Mouse (Mus musculus): ENCODE results near the gene Rab3c.
A peak's percentile ranks its signal among the peaks of the same experiment; 100 is the strongest.

The Rab3c gene

DNA sequence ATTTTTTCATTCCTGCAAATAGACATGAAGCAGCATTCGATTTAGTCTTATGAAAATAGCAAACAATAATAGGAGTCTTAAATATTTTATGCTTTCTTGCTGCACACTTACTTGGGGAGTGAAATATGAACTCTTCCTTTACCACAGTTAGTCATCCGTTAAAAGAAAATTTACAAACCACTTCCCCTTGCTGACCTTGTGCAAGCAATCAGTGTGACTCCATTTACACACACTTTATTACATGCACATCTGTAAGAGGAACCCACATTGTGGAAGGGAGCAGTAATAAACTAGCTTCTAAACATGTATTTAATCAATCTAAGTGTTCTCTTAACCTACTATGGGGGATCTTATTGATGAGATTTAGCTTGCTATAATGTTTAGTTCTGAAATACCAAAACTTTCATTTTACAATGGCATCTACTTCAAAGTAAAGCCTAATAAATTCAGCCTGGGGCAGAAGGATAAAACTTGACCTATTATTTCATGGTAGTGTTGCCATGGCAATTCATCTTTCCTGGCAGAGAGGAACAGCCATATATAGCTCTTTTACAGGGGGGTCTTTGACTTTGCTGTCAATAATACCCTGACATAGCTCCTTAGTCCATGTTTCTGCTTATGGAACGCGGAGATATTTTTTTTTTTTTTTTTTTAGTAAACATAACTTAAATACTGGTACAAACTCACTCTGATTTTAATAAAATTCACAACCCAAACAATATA is 95.7 kb downstream of the Rab3c start:
- no peak for DNase-seq

DNA sequence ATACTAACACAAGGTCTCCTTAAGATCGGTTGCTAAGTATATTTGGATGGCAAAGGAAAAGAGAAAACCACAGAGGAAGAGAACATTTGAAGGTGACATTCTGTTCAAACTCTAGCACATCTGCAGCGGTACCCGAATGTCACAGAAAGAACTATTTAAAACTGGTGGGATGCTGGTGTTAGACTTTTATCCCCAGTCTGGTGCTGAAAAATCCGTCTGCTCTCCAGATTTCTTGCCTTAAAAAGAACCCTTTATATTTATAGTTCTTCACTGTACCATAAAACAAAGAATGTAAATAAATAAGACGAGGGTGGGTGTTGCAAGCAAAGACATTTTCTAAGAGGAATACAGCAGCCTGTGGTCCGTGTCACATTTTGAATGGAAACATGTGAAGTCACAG is 105.1 kb downstream of the Rab3c start:
- DNase-seq, result no peak

DNA sequence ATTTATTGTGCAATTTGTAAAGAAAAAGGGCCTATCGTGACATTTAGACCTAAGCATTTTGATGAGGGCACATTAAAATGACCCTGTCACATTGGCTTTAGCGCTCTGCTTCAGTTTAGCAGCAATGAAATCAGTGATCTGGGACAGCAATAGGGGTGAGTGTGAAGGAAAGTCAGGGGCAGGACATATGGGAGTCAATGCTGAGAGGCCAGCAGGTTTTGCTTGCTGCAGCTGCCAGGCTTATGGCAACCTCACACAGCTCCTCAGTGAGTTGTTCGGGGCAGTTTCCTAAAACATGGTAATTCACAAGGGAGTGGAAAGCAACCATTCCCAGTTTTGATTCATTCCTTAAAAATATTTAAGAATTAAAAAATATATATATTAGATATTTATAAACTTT is 111.1 kb downstream of the Rab3c start:
- no peak for DNase-seq

DNA sequence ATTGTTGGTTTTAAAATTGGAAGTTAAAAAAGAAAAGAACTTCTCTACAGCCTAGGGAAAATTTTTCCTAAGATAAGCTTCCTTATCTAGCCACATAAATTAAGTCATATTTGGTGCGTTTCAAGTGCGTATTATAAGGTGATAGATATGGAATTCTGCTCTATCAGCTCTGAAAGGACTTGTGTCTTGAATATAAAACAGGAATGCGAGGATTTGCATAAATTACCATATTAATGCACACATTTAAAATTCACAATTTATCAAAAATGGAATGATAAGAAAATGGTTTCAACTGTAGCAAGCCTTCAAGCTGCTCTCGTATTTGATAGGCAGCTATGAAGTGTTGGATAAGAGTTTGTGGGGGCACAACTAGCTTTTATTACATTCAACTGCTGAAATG is 111.6 kb downstream of the Rab3c start:
- no peak for DNase-seq

DNA sequence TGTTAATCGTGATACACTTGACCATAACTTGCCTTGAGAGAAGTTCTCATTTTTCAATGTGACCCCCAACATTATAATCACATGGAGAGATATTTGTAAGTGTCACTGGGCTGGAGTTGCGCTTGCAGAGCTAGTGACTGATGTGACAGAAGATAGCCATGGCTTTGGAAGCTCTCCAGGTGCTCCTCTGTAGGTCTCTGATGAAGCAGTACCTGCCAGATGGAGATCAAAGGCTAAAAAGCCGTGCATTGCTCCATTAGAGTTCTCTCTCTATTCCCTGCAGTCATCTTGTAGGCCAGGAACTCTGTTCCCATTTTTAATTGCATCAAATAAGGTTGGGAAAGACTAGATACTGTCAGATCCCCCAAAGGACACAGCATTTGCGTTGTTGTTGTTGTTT is 112.2 kb downstream of the Rab3c start:
- DNase-seq, result no peak

DNA sequence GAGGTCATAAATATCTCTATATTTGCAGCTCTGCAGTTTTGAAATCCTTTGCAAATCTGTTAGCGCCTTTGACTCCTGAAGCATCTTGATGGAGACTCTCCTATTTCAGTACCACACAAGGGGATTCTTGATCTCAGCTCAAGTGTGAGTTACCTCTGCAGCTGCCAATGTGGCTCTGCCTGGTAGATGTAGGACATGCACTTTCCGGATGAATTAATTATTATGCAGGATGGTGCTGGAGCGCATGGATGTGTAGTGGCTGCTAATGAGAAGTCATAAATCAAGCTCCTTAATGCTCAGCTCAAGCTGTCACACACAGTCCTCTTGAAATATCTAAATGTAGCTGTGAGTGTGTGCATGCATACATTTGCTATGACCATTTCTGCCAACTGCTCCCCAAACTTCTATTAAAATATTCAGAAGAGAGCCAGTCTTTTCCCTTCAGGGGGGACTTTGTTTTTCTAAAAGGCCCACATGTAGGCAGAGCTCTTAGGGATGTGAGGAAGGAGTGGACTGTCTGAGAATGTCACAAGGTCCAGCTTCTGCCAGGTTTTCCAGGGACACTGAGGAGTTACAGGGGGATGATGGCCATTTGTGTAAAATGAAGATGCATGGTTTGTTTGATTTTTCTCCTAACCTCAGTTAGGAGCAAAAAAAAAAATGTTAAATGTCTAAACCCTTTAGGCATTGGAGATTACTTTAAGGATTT is 114.0 kb downstream of the Rab3c start:
- DNase-seq, result no peak

DNA sequence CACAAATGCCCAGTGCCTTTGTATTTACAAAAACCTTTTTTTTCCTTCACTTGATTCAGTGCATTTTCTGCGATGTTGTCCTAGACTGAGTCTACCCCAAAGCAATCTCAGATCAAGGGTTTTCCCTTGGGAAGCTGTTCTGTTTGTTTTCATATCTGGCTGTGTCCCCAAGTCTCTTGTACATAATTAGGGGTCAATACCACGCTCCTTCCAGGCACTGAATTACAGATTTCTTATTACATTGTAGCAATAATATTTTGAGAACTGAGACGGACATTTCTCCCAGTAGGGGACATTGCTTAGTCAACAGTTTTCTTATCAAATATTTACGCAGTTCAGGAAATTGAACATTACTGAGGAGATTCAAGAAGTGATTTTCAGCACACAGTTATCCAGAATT is 120.8 kb downstream of the Rab3c start:
- peak; percentile 40 for DNase-seq

DNA sequence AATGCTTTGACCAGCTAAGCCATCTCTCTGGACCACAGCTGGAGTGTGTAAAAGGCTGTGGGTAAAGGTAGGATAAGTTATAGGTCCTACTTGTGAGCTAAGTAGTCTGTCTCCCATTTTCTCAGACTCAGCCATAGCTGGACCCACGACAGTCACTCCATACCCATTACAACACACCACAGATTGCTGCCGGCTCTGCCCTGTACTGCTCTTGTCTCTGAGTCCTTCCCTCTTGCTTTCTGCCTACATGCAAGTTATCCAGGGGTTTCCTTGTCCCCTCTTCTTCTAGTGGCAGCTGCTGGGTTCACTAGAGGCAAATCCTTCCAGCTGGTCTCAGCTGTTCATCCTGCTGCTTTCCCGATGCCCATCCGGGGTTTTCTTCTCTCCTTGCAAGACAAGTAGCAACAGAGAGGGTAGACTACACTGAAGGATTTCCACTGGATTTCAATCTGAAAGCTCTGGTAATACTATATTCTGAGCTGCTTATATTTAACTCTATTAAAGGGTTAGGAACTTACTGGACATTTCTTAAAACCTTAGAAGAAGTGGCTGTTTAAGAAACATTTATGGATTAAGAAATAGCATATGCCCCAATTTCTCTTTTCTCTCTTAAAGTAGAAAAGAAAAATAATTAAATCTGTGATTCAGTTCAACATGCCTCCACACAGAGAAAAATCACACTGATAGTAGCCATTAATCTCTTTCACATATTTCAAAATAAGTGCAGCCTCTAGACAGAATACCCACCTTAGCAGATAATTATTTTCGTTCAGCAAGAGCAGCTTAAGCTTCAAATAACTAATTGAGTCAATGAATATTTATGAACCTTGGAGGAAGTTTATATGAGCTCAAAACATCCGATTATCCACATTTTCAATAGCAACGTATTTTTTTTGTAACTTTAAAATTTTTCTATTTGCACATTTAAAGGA is 121.9 kb downstream of the Rab3c start:
- DNase-seq, result peak; percentile 23

DNA sequence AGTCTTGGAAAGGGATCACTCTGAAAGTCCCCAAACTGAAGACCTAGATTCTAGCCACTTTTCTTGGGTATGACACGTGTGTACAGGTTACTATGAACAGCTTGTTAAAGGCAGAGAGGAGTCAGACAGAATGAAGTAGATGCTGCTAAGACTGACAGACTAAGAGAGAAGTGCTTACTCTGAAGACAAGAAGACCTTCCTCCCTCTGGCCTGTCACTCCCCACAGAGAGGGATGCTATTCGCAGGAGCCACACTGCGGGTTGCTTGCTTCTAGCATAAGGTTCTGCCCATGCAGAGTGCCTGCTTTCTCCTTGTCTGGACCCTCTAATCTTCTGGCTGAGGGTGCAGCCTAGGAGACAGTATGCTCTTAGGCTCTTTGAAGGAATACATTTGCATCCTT is 135.3 kb downstream of the Rab3c start:
- DNase-seq, result no peak

DNA sequence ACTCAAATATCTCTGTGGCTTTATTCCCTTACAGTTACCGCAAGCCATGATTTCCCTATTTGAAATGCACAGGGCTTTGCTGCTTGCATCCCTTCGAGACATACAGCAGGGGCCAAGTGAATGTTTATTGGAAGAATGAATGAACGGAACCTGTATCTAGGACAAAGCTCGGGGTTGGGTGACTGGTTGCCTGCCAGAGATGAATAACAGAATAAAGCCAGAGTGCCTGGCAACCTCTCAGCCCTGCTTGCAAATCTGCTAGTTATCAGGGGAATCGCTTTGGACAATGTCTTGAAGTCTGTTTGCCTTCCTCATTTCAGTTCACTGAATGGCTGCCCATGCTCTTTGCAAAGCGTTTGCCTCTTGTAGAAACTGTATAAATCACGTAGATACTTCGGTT is 135.8 kb downstream of the Rab3c start:
- no peak for DNase-seq

DNA sequence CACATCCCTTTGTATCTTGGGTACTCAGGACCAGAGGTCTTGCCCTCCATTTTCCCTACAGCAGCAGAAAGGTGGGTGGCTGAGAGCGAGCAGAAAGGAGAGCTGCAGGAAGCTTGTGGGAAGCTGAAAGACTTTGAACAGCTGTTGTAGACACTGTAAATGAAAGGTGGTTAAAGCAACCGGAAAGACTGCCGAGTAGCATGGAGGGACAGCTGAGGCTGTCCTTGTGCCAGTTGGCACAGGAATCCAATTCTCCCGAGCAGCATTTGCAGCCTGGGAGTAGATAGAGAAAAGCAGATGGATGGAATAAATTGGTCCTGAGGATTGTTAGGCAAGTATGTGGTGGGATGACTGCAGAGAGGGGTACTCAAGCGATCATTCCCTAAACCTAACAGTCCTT is 141.5 kb downstream of the Rab3c start:
- DNase-seq, result no peak

DNA sequence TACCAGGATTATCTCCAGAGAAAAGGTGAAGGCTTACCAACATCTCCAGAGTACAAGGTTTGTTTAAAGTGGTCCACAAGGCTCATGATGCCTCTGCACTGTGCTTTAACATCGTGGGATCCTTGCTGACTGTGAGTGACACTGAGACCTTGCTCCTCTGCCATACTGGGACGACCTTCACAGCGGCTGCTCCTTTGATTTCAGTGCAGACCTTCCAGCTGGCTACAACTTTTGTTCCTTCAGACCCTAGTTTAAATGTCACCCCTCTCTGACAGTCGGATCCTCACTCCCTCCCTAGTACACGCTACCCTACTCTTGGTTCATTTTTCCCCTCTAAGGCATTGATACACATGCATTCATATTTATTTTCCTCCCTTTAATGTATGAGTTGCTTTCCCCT is 142.2 kb downstream of the Rab3c start:
- no peak for DNase-seq

DNA sequence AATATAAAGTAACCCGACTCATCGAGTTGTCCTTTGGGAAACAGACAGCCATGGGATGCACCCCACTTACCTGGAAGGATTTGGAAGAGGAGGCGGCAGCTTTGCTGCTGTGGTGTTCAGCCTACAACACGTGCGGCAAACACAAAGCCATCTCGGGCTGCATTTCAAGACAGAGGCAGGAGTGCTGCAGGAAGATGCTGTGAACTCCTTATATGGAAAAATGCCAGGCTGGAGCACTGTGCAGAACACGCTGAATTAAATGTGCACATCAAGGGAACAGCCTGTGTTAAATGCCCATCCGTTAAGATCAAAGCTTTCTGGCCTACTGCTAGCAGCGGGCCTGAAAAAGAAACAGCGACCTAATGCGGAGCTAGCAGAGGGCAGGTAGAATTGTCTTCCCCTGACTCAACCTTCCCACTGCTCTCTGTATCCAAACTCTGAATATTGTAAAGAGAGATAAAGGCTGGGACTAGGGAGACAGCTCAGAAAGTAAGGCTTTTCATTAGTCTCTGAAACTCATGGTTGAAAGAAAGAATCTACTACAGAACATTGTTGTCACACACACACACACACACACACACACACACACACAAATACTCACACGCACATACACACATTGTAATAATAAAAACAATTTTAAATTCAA is 153.1 kb downstream of the Rab3c start:
- no peak for DNase-seq

DNA sequence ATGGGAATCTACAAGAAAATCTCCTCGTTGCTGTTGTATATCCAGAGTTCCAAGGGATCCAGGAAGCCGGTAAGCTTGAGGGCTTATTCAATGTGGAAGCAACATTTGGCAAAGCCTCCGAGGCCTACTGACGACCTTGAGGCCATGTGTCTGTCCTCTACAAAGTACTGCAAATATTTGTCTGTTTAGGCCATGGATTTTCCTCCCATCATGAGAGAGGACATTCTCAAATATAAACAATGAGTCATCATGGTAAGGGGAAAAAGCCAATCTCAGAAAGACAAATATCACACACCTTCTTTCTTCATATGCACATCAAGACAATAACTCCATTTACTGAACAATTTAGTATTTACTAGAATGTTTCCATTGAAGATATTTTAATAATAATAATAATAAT is 158.0 kb downstream of the Rab3c start:
- no peak for DNase-seq

DNA sequence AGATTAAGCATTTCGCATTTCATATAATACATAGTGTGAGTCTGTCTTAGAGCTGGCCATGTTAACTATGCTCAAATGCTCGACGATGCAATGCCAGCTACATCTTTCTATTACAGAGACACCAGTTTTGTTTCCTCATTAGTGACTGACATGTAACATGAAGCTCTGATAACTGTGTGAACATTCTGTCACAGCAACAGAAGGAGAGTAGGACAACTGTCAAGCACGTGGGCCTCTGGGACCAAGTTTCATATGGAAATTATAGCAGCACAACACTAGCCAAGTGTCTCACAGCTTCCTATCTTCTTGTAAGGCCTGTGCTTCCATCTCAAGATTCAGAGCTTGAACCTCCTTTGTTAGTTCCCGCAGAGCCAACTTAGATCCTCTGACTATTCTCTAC is 163.9 kb downstream of the Rab3c start:
- no peak for DNase-seq

DNA sequence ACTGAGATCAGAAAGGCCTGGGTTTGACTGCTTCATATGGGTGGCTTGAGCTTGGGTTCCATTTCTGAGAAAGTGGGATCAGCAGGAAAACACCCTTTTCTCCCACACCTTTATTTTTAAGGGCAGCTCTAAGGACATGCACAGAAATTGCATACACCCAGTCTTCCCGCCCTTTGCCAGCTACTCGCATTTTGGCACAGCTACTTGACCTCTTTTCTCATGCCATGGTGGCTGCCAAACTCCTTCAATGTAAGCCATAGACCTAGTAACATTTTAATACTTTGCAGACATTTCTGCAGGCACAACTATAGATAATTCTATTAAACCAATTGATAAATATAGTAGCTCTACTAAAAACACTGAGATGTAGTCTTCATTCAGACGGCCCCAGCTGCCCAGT is 164.5 kb downstream of the Rab3c start:
- no peak for DNase-seq

DNA sequence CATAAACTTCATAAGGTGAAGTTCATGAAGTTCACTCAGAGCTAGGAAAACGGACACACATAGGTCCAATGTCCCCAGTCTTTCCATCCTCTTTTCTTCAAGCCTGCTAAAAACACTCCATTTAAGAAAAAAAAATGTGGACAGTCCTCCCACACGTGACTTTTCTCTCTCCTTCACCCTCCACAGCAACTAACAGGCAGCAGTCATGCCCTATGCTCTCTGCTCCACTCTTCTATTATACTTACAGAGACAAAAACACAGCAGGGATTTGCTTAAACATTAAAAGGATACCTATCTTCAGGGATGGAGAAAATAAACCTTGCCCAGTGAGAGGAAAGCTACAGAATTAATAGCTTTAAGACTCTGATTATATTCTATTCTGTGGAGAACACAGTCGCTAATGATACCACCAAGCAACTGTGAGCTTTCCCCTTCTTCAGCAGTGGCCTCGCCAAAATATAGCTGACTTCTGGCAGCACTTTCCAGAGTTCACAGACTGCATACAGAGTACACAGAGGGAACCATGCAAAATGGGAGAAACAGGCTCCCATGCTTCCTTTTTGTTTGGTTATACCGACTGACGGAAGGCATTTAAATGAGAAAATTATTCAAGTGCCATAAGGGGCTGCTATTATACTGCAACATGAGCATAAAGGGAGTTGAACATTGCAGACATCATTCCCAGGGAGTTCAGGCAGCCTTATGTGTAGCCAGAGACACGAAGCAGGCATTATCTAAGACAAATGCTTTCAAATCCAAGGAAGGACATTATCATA is 165.7 kb downstream of the Rab3c start:
- DNase-seq, result no peak

DNA sequence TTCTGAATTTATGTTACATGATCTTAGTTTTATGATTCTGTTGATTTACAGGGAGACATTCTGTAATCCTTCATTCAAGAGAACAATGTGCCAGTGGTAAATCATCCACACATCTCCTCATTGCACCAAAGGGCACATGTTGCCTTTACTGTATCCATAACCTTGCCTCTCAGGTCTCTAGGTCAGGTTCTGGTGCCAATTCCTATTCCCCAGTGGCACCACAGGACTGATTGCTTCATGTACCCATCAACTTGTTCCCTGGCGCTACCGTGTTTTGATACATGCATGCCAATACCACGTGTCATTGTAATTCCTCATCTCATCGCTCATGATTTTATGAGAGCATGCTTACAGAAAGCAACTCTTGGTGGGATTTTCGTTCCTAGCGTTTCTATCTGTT is 167.1 kb downstream of the Rab3c start:
- no peak for DNase-seq

DNA sequence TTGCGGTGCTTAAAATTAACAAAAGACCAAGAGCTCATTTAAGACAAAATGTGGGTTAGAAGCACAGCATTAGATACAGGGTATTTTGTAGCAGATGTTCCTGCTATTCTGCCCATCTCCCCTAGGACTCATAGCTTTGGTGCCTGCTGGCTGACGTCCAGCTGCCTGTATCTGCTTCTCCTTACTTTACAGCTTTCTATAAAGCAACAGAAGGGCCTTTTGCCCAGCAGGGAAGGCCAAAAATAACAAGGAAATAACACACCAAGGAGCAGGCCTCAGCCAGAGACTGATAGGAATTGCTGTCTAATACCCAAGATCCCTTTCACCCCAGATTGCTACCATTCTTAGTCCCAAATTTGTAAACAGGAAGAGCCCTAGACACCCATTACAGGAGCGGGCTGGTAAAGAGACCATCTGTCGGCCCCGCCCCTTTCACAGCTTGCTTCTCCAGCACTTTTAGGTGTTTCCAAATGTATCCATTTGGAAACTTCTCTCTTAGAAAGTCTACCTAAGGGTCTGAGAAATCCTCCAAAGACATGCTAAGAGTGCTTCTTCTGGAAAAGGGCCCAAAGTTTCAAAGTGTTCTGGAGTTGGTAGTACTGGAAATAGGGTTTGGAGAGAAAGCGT is 183.3 kb downstream of the Rab3c start:
- no peak for DNase-seq

DNA sequence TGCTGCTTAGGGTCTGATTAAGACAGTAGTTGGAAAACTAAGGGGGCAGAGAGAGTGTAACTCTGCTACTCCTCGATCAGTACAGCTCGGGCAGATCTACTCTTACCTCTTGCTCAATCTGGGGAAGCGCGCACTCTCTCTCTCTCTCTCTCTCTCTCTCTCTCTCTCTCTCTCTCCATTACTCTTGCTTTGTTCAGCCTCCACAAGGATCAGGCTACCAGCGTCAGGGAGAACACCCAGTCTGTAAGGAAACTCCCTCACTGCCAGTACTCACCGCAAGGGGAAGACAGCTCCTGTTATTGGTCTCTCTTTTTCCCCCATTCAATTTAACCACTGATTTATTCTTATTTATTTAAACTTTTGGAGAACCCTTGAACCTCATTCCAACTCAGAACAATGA is 185.8 kb downstream of the Rab3c start:
- no peak for DNase-seq

DNA sequence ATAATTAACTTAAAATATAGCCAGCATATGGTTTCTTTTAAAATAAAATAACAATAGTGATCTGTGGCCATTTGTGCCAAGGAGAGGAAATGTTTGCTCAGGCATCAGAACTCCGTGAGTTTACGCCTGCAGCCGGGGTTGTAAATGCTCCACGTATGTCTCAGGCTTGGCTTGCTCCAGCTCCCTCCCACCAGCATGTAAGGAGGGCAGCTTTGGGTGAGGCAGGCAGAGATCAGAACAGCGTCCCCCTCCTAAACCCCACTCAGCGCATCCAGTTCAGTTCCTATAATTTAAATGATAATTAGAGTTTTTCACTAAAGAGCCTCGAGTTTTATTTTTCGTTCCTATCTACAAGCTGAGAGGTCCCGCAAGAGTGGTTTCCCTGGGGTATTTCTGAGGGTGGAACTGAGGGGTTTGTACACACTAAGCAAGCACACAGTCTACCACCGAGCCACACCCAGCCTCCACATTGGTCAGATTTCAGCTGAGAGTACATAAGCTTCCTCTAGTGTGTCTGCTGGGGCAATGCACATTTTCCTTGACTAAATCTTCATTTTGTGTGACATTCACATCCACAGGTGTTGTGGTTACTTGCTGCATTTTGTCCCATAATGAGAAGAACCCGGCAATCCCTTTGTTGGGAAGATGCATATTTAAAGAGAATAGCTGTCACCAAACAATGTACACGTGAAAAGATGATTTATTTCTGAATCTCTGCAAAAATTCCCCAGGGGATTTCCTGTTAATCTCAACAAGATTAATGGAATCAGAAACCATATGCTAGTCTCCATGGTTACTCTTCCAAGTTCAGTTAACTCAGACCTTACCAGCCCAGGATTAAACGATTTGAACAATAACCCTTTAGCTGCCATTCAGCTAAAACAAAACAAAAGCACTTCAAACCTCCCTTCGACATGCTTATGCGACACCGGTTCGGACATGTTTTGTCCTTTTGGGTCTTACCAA is 186.8 kb downstream of the Rab3c start:
- no peak for DNase-seq

Measured in kidney, adult 9 months (tissue).